Mouse (Mus musculus) NIH3T3 (cell line): ENCODE data around the gene Esrrb.
A peak's percentile ranks its signal among the peaks of the same experiment; 100 is the strongest.

Experiments used
- DNase-seq: peaks from one replicate; pipeline ENCODE4 v3.0.0-alpha.2; 2012; ENCODE audit warnings: low read depth

Esrrb gene

GRCm38 (mm10) chr12:86422166-86422910, 61.4 kb downstream of the Esrrb start:
- DNase-seq = no peak

DNA sequence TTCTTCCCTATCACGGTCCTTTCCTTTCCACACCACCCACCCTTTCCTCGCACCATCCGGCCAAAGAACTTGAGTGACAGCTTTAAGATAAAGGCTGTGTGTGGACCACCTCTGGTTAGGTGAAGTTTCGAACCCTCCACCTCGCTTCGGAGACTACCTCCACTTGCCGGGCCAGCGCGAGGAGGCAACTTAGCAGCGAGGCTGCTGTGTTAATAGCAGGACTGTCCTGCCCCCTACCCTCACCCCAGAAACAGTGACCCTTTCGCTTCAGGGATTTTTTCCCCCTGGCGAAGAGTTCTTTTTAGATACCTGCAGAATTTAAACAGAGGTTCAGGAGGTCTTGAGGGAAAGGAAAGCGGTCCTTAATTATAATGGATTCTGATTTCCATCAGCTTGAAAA, 62.2 kb downstream of the Esrrb start:
- no peak for DNase-seq

DNA sequence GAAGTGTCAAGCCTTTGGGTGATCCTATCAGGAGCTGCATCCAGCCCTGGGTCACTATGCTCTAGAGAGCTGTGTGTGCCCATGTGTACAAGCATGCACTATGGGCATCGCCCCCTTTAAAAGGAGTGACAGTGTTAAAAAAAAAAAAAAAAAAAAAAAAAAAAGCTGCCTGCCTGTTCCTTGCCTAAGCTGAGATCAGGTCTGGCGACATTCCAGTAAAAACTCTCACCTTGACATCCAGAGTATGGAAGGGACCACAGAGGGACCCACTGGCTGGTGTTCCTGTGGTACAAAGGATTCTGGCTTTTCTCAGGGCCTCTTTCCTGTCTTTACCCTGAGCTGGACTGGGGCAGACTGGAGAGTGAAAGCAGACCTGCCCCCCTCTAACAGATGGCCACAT, 66.7 kb downstream of the Esrrb start:
- no peak for DNase-seq

- DNase-seq = no peak
Measured at GRCm38 (mm10) chr12:86431671-86432070, 70.8 kb downstream of the Esrrb start.

GRCm38 (mm10) chr12:86433371-86433821, 72.5 kb downstream of the Esrrb start:
- DNase-seq = peak; percentile 77

GRCm38 (mm10) chr12:86435651-86436050, 74.7 kb downstream of the Esrrb start:
- no peak for DNase-seq

DNA sequence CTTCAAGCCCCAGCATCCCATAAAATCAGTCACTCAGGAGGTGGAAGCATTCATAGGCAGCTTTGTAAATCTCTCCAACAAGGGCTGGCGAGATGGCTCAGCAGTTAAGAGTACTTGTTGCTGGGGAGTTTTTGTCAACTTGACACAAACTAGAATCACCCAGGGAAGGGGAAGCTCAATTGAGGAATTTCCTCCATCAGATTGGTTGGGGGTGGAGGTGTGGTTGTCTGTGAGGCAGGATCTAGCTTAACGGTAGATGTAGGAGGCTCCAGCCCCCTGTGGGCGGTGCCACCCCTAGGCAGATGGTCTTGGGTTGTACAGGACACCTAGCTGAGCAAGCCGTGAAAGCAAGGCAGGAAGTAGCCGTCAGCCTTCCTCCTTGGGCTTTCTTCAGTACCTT, 89.9 kb downstream of the Esrrb start:
- DNase-seq = no peak

GRCm38 (mm10) chr12:86455009-86455408, 94.1 kb downstream of the Esrrb start:
- DNase-seq = no peak

- no peak for DNase-seq
Measured at GRCm38 (mm10) chr12:86462742-86463470, 102.0 kb downstream of the Esrrb start.

DNA sequence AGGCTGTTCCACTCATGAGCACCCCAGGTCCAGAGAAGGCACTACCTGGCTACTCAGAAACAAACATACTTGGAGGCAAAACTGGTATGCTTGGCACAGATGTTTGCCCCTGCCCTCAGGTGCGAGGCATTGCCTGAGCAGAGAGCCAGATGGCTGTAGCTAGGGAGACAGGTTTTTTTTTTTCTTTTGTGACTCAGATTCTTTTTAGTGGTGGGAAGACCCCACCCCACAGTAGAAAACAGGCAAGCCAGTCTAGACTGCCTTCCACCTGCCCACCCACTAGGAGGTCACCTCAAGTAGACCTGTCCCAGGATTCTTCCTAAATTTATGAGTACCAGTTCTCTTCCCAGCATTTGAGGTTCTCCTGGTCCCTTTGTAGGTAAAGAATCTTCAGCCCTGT, 103.5 kb downstream of the Esrrb start:
- DNase-seq = no peak

DNA sequence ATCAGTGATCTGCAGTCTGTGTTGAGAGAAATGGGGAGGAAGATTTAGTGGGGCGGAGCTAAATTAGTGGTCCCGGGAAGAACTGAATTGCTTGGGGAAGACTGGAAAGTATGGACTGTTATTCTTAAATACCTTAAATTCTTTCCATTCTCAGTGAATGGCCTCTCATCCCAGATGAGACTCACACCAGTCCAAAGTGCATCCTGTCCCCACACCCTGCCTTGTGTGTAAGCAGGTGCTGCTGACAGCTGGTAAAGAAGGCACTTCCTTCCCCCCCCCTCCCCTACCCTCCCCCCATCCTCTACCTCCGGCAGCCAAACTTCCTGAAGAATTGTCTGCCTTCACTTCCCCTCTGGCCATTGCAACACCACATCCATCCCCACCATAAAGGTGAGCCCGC, 105.3 kb downstream of the Esrrb start:
- no peak for DNase-seq

DNA sequence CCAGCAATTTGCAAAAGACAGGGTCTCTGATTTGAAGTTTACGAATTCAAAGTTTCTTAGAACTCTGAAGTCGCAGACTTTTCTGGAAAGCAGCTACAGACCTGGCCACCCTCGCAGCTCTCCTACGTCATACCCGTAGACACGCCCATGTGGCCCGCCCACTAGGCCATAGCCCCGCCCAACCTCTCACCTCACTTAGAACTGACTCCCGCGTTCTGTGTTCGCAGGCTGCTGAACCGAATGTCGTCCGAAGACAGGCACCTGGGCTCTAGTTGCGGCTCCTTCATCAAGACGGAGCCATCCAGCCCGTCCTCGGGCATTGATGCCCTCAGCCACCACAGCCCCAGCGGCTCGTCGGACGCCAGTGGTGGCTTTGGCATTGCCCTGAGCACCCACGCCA, 109.0 kb downstream of the Esrrb start:
- DNase-seq = no peak

- no peak for DNase-seq
Measured at GRCm38 (mm10) chr12:86470912-86471311, 110.0 kb downstream of the Esrrb start.

DNA sequence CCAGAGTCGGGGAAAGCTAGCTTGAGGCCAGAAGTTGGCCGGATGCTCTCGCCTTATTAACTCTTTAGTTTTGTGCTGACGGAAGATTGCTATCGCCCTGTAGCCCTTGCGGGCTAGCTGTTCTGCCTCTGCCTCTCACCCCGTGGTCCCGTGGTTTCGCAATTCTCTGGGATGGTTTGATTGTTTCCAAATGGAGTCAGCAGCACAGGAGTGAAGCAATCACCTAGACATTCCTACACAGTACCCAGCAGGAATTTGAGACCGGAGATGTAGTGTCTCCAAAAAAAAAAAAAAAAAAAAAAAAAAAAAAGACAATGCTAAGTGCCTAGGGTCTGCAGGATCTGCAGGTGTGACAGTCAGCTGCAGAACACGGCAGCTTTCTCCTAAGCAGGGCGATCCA, 112.7 kb downstream of the Esrrb start:
- DNase-seq = peak; percentile 84

DNA sequence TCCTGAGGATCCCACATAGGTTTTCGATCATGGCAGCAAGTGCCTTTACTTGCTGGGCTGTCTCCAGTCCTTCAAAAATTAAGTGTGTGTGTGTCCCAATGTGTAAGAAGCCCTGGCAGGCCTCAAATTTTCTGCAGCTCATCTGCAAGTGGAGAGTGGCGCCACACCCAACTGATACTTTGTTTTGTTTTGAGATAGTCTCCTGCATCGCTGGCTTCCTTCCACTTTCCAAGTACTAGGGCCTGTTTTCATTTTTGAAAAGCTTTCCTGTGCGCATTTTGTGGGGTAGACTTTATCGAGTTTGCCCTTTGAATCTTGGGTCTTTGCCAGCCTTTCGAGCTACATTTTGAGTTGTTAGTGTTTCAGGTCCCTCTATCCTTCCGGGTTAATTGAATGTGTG, 115.1 kb downstream of the Esrrb start:
- peak; percentile 19 for DNase-seq

DNA sequence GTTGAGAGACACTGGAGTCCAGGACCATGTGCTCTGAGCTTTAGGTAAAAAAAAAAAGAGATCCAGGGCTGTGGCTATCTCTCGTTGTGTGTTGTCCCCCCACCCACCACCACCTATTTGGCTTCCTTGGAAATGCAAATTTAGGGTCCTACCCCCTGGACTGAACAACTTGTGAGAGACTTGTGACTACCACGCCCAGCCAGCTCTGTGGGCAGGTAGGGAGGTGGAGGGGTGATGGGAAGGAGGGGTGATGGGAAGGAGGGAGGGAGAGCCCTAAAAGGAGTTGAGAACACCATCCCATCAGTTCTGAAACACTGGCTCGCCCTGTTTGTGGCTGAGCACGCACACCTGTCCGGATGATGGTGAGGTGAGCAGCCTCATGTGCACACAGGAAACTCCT, 118.0 kb downstream of the Esrrb start:
- no peak for DNase-seq

GRCm38 (mm10) chr12:86482029-86482428, 121.1 kb downstream of the Esrrb start:
- DNase-seq = no peak

GRCm38 (mm10) chr12:86483413-86483841, 122.5 kb downstream of the Esrrb start:
- no peak for DNase-seq

GRCm38 (mm10) chr12:86488005-86488404, 127.1 kb downstream of the Esrrb start:
- DNase-seq = no peak

- DNase-seq = no peak
Measured at GRCm38 (mm10) chr12:86490052-86490451, 129.1 kb downstream of the Esrrb start.

DNA sequence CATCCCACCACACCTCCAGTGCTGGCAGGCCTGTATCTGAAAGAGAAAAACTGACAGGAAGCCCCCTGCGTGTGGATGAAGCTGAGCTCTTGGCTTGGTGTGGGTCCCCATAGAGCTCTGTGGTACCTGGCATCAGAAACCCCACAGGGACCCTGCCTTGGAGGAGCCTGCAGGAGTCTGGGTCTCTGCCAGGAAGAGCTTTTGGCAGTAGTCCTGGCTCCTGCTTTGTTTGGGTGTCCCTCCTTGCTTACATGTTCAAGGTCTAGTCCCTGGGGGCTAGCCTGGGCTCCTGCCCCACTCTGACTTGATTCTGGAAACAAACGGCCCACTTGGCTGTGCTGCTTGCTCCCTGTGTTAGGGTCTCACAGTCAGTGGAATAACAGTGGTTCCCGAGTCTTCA, 130.6 kb downstream of the Esrrb start:
- DNase-seq = no peak

DNA sequence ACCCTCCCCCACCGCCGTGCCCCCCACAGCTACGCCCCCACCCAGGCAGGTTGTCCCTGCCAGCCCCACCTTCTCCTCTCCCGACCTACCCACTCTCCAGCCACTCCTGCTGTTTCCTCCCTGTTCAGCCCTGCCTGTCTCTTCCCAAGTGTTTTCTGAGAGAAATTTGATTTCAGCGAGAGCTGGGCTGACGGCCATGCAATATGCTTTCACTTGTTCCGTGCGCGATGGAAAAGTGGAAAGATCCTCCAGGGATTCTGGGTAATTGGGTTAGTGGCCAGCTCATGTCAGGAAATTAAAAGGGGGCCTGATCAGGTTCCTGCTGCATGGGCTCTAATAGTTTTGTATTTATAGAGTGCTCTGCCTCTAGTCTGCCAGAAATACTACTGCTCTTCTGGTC, 131.9 kb downstream of the Esrrb start:
- no peak for DNase-seq

DNA sequence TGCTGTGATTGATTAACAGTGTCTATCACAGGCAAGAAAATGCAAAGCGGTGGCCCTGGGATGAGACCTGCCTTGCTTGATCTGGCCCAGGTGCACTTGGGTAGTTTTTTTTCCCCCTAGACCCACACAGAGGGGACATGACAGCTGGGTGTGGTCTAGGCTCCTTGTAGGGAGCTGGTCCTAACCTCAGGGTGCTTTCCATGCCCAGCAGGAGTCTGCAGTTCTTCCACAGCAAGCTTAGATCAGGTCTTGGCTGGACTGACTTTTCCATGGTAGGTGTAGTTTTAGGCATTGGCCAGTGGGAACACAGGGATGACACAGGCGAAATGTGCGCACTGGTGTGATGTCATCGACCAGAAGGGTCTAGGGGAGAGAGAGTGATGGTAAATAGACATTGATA, 136.2 kb downstream of the Esrrb start:
- no peak for DNase-seq

GRCm38 (mm10) chr12:86498765-86499164, 137.8 kb downstream of the Esrrb start:
- DNase-seq = peak; percentile 25
